Mouse (Mus musculus): Measurements from ENCODE around the gene Itga7.

Itga7 gene

GRCm38 (mm10) chr10:128933574-128933973 is at the start of gene Itga7:
TSS of gene Itga7 (plus strand) at chr10:128933818.
- no peak for DNase-seq (ENCODE audit: low read depth)

GRCm38 (mm10) chr10:128888941-128889827 is 44.4 kb upstream of the Itga7 start:
- no peak for DNase-seq (ENCODE audit: low read depth)

- no peak for DNase-seq (ENCODE audit: low read depth)
Measured at GRCm38 (mm10) chr10:128889846-128890245, 43.8 kb upstream of the Itga7 start.

- no peak for DNase-seq (ENCODE audit: low read depth)
Measured at GRCm38 (mm10) chr10:128890383-128891295, 43.0 kb upstream of the Itga7 start.

- DNase-seq (ENCODE audit: low read depth): peak; percentile 74
Measured at GRCm38 (mm10) chr10:128891296-128892094, 42.1 kb upstream of the Itga7 start, which contains the start of gene Gdf11. TSS of gene Gdf11 (minus strand) at chr10:128891718.

GRCm38 (mm10) chr10:128892246-128892645 is 41.4 kb upstream of the Itga7 start:
- no peak for DNase-seq (ENCODE audit: low read depth)

GRCm38 (mm10) chr10:128895437-128895836 is 38.2 kb upstream of the Itga7 start:
- DNase-seq (ENCODE audit: low read depth): peak; percentile 91

GRCm38 (mm10) chr10:128895952-128896693 is 37.5 kb upstream of the Itga7 start:
- DNase-seq (ENCODE audit: low read depth): no peak

- DNase-seq (ENCODE audit: low read depth): no peak
Measured at GRCm38 (mm10) chr10:128896807-128897206, 36.8 kb upstream of the Itga7 start.

- no peak for DNase-seq (ENCODE audit: low read depth)
Measured at GRCm38 (mm10) chr10:128897501-128897900, 36.1 kb upstream of the Itga7 start.

- peak; percentile 66 for DNase-seq (ENCODE audit: low read depth)
Measured at GRCm38 (mm10) chr10:128899759-128900490, 33.7 kb upstream of the Itga7 start.

- peak; percentile 74 for DNase-seq (ENCODE audit: low read depth)
Measured at GRCm38 (mm10) chr10:128900698-128901097, 32.9 kb upstream of the Itga7 start, which contains the start of gene Cd63. TSS of gene Cd63 (plus strand) at chr10:128900989.

- peak; percentile 64 for DNase-seq (ENCODE audit: low read depth)
Measured at GRCm38 (mm10) chr10:128901409-128901808, 32.2 kb upstream of the Itga7 start.

- peak; percentile 85 for DNase-seq (ENCODE audit: low read depth)
Measured at GRCm38 (mm10) chr10:128902409-128902988, 31.1 kb upstream of the Itga7 start.

- DNase-seq (ENCODE audit: low read depth): no peak
Measured at GRCm38 (mm10) chr10:128904812-128905211, 28.8 kb upstream of the Itga7 start.

GRCm38 (mm10) chr10:128908778-128909448 is 24.7 kb upstream of the Itga7 start:
- DNase-seq (ENCODE audit: low read depth): no peak

GRCm38 (mm10) chr10:128909567-128910028 is 24.0 kb upstream of the Itga7 start:
- DNase-seq (ENCODE audit: low read depth): peak; percentile 94

- peak; percentile 86 for DNase-seq (ENCODE audit: low read depth)
Measured at GRCm38 (mm10) chr10:128910066-128910841, 23.4 kb upstream of the Itga7 start.
